Mouse (Mus musculus) thymus, postnatal 14 days (tissue): ENCODE data around the gene Gm28048.
A peak's percentile ranks its signal among the peaks of the same experiment; 100 is the strongest.

Source experiments
- DNase-seq: peaks from one replicate; pipeline ENCODE4 v3.0.0; 2021

Gene Gm28048

GRCm38 (mm10) chr11:22981984-22982757, at the start of gene Gm28048, which contains the start of gene Commd1:
Gene Gm28048, minus strand, starts transcription at chr11:22982090.
Gene Commd1, minus strand, starts transcription at chr11:22982382.
- peak; percentile 97 for DNase-seq

GRCm38 (mm10) chr11:23029399-23029798, 47.5 kb upstream of the Gm28048 start:
- no peak for DNase-seq

DNA sequence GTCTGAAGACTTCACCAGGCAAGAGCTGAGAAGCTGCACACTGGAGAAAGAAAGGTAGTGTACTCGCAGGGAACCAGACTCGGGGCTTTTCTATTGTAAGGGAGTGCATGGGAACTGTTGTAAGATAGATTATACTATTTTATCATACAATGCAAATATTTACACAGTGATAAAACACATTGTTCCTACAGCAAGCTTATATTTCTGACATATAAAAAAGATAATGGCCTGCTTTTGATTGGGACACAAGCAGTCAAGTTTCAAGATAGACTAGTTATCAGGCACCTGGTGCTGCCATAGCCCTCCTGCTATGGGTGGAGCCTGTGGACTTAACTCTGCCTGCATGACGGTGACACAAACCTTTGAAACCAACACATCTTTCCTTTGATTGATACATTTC, 47.1 kb upstream of the Gm28048 start:
- DNase-seq: no peak

DNA sequence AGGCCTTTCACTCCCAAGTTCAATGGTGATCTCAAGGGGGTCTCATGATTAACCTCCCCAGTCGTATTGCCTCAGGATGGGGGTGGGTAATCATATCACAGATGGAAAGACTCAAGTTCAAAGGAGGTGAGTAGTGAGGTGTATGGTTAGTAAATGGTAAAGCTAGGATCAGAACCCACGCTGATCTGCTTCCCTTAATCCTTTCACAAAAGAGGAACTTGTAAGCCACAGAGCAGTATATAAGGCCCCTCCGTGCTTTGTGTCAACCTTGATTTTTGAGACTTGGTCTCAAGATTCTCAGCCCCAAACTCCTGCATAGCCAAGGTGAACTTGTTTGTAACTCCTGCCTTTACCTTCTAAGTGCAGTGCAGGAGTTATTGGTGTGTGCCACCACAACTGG, 42.3 kb upstream of the Gm28048 start:
- DNase-seq: no peak

DNA sequence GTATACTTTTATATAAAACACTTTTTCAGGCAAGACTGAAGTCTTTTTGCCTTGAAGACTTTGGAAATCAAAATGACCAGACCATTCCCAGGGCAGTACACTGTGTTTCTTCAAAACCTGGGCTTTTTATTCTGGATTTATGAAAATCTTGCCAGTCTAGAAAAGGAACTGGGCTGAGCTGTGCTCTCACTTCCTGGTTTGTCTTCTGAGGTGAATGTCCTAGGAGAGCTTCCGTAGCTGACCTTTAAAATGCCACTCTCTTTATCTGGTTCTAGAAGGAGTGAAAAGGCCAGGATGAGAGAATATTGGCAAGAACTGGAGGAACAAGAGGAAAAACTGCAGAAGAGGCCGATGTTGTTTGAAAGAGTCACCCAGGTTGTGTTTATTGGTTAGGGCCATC, 41.3 kb upstream of the Gm28048 start:
- DNase-seq: no peak

GRCm38 (mm10) chr11:23020841-23021240, 39.0 kb upstream of the Gm28048 start:
- no peak for DNase-seq

DNA sequence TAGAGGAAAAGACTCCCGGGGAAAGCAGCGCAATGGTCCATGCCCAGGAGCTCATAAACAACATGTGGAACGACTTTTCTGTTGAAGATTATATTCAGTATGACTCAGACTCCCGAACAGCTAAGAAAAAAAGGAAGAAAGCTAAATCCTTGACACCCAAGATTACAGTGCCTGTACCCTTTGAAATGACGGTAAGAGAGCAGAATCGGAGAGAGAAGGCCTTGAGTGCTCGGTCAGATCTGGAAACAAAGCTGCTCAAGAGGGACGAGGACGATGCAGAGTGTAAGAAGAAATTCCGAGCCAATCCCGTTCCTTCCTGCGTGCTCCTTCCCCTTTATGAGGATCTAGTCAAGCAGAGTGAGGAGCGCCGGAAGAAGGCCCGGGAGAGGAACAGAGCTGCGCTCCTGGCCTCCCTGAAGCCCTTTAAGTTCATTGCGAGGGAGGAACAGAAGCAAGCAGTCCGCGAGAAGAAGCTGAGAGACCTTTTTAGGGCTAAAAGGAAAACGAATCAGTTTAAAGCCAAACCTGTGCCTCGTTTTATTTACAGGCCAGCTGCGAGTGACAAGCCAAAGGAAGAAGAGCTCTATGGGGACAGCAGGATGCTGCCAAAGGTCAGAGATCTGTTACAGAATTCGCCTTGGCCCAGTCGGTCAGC, 38.4 kb upstream of the Gm28048 start:
- no peak for DNase-seq

DNA sequence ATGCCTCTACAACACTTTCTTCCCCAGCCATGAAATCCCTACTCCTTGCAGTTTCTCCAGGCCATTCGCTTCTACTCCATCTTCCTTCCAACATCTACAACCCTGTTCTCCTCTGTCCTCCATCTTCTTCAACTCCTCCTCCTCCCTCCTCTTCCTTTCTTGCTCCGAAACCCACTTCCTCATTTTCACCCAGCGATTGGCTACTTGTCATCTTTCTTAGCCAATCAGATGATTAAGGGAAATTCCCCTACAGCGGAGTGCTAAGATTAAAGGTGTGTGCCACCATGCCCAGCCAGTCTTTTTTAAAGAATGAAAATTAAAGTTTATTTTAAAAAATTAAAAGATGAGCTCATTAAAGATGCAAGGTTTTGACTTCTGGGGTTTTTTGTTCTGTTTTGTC, 36.1 kb upstream of the Gm28048 start:
- no peak for DNase-seq

GRCm38 (mm10) chr11:23014996-23015395, 33.1 kb upstream of the Gm28048 start:
- no peak for DNase-seq

DNA sequence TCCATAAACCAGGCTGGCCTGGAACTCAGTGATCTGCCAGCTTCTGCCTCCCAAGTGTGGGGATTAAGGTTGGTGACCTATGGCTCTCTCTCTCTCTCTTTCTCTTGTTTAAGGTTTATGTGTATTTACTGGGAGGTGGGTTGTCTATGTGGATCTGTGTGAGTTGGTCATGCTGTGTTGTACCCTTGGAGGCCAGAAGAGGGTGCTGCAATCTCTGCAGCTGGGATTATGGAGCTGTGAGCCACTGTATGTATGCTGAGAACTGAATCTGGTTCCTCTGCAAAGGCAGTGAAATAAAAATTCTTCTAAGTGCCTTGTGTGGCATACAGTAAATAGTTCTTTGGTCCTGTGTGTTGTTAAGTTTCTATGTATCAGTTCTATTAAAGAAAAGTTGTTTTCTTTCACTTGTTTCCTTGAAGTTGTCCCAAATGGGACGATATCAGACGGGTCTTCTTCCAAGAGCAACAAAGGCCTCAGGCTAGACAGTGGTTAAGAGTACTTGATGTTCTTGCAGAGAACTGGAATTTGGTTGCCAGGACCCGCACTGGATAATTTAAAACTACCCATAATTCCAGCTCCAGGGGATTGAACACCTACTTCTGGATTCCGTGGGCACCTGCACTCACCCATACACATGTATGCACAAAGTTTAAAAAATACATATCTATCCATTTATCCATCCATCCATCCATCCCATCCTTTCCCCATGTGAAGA, 31.8 kb upstream of the Gm28048 start:
- DNase-seq: peak; percentile 10

GRCm38 (mm10) chr11:23013096-23013495, 31.2 kb upstream of the Gm28048 start:
- DNase-seq: no peak

GRCm38 (mm10) chr11:23008824-23009200, 26.9 kb upstream of the Gm28048 start:
- DNase-seq: no peak

DNA sequence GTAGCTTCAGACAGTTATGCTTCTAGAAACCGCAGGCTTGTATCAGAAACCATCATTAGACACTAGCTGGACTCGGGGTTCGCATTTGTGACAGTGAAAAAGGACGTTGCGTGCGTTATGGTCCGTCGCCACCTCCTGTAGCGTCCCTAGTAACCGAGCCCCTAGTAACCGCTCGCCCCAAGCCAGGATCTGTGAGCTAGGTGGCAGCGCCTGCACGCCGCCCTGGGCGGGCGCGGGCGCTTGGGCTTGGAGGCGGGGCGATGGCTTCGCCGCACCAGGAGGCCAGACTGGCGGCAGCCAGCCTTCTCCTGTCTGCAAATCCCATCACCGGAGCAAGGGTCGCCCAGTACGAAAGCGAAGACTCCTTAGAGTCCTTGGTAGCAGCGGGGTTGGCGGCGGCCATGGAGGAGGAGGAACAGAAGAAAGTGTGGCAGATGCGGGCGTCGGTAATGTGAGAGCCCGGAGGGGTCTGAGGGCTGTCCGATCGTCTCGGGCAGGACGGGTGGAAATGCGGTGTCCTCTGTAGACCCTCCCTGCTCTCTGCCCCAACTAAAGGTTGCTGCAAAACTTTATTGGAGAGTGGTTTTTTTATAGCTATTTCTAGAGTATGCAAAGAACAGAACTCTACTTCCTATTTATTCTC, 26.4 kb upstream of the Gm28048 start:
- peak; percentile 72 for DNase-seq

GRCm38 (mm10) chr11:23007481-23008180, 25.7 kb upstream of the Gm28048 start, which contains the start of gene Fam161a:
Gene Fam161a, plus strand, starts transcription at chr11:23007531.
- DNase-seq: peak; percentile 39

DNA sequence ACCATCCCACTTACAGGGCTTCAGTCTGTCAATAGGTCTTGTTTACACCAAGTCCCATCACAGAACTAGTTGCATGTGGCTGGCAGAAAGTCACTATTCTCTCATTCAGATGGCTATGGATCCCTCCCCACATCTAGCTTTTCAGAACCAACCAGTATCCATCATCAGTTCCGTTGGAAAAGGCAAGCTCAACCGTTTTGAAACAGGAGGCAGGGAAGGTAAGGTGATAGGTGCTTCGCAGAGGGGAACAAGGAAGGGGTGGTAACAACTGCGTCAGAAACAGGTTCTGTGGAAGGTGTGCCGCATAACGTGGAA, 25.2 kb upstream of the Gm28048 start:
- no peak for DNase-seq

DNA sequence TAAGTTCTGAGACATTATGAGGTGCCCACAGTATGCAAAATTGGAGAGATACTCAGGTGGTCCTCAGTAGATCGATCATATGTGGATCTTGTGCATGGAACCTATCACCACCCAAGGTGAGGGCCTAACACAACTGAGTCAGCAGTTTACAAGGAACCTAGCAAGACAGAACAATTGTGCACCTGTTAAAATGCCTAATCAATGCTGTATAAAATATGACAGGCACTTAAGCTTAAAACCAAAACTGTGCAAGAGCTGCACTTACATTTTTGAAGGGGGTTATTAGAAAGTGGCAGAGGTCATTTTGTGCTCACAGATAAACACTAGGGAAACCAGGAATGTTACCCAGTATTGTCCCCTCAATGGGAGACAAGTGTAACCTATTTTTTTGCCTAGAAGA, 23.4 kb upstream of the Gm28048 start:
- no peak for DNase-seq

DNA sequence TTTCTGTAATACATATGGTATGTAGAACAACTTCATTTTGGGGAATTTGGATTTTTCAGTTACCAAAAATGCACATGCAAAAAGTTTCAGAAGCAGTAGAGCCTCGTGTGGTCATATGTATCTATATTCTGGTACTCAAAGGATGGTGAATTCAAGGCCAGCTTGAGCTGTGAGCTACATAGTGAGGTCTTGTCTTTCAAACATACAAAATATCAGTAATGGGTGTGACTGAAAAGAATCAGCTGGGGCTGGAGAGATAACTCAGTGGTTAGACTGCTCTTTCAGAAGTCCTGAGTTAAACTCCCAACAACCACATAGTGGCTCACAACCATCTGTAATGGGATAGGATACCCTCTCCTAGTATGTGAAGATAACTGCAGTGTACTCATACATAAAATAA, 16.4 kb upstream of the Gm28048 start:
- no peak for DNase-seq

DNA sequence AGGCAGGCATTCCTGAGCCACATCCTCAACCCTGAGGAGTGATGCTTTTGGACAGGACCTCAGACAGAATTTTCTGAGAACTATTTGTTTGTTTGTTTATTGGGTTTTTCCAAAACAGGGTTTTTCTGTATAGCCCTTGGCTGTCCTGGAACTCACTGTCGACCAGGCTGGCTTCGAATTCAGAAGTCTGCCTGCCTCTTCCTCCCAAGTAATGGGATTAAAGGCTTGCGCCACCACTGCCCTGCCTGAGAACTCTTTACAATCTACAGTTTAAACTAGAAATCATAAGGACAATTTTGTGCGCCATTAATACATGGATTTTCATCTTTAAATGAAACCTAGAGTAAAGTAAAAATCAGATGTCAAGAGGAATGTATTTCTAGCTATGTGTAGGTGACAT, 13.6 kb upstream of the Gm28048 start:
- no peak for DNase-seq

DNA sequence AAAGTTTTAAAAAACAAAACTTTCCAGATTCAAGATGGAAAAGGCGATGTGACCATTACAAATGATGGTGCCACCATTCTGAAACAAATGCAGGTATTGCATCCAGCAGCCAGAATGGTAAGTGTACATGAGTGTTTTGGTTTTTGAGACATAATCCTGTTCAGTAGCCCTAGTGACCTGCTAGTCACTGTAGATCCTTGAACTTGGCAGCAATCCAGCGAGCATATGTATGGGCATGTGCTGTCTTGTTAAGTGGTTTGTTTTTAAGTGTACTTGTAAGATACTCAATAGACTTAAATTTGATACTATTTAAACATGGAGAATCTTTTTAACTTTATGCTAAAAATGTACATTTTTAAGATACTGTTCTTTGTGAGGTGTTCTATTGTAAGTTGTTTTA, 12.4 kb upstream of the Gm28048 start:
- DNase-seq: no peak

DNA sequence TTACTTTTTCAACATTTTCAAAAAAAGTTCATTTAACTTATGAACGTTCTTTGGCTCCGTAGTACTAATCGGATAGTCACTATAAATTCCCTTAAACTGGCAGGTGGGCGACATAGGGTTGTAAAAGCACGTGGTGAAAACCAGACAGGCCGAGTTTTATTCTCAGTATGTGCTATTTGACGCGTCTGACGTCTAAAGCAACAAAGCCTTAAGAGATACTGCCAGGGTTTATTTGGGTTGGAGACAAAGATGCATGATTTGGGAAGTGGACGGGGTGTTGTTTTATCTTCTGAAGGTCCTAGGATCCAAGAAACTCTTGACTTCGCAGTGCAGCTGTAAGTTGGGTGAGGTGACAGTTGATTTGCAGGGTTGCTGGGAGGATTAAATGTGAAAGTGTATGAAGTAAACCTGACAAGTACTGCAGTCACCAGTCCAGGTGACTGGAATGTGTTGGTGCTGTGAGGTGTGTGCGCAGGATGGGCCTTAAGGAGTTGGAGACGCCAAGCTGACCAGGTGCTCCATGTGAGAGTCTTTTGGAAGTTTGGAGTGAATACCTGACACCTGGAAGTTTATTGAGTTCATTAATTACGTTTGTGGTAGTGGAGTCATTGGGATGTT, 9.4 kb upstream of the Gm28048 start:
- no peak for DNase-seq

DNA sequence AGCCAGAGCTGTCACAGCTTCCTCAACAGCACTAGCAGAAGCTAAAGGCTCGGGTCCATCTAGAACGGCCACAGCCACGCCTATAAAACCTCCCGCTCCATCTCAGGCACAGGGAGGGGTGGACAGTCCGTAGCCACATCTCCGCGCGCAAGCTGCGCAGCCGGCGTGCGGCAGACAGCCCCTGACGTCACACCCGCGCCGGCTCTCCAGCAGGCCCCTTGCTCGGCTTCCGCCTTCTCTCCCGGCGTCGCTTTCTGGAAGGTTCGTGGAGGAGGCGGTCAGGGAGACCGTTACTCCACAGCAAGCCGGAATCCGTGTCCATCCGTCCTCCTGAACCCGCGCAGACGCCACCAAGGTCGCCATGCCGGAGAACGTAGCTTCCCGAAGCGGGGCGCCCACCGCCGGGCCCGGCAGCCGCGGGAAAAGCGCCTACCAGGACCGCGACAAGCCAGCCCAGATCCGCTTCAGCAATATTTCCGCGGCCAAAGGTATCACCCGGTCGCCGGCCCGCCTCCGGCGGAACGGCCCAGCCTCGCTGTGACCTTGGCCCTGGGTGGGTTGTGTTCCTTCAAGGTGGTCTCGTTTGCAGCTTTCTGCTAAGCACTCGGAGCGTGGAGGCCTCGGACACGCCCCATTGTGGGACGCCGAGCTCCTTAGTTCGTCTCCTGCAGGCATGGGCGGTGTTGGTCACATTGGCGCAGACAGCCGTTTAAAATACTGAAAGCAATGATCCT, 8.7 kb upstream of the Gm28048 start, which contains the start of gene Cct4:
Gene Cct4 (plus strand): TSS at position 127 of the 734 bp plus-strand sequence.
- peak; percentile 91 for DNase-seq

- no peak for DNase-seq
These were observed 7.9 kb upstream of the Gm28048 start for GRCm38 (mm10) chr11:22989786-22990185.
